Mouse (Mus musculus) lung, embryonic 14.5 days (tissue): Measurements from ENCODE around the gene Mad1l1. TPM values are rescaled to one million over a fixed set of nuclear protein-coding genes. Genes with fewer than 3 reads are reported as not detected.

Experiments used
- ATAC-seq: fragments of 200-750 bp; cut with Nextera tagmentation; 2 replicates; pipeline ENCODE4 v1.8.0; 2017; ENCODE audit warnings: mild to moderate bottlenecking, moderate TSS enrichment, moderate library complexity; ENCODE audit not compliant: insufficient read depth
- DNase-seq: peaks from one replicate; pipeline ENCODE4 v3.0.0-alpha.2; 2015
- H3K27ac ChIP-seq: fragments of 300-500 bp; sonication (generic); 2 replicates; pipeline ENCODE4 v1.5.1; 2014; ENCODE audit warnings: low read depth, mild to moderate bottlenecking, moderate library complexity
- H3K27me3 ChIP-seq: fragments of 300-500 bp; sonication (generic); 2 replicates; pipeline ENCODE4 v1.6.1; 2014; ENCODE audit warnings: low read length, control low read depth; ENCODE audit not compliant: insufficient read depth
- H3K36me3 ChIP-seq: fragments of 300-500 bp; sonication (generic); 2 replicates; pipeline ENCODE4 v1.6.1; 2014; ENCODE audit warnings: control low read depth; ENCODE audit not compliant: insufficient read depth
- H3K4me1 ChIP-seq: fragments of 300-500 bp; sonication (generic); 2 replicates; pipeline ENCODE4 v1.6.1; 2014; ENCODE audit warnings: antibody characterized with exemption, control low read depth; ENCODE audit not compliant: insufficient read depth
- H3K4me2 ChIP-seq: fragments of 300-500 bp; sonication (generic); 2 replicates; pipeline ENCODE4 v1.6.1; 2014; ENCODE audit warnings: mild to moderate bottlenecking
- H3K4me3 ChIP-seq: fragments of 300-500 bp; sonication (generic); 2 replicates; pipeline ENCODE4 v1.5.1; 2014; ENCODE audit warnings: low read depth, low read length
- H3K9ac ChIP-seq: fragments of 300-500 bp; sonication (generic); 2 replicates; pipeline ENCODE4 v1.6.1; 2014
- H3K9me3 ChIP-seq: fragments of 300-500 bp; sonication (generic); 2 replicates; pipeline ENCODE4 v1.6.1; 2016; ENCODE audit warnings: low read depth, low read length, control low read depth
- CTCF ChIP-seq: IDR thresholded peaks from 2 replicates; pipeline ENCODE4 v1.5.1; 2016; ENCODE audit warnings: antibody characterized with exemption, low read depth
- WGBS: fragments of 180-500 bp; shearing (Covaris S2); extraction: QIAGEN DNeasy Blood & Tissue Kit; methylation state at CpG from one replicate; pipeline ENCODE4 v1.1.7; 2014; 5-methylcytosine and 5-hydroxymethylcytosine counted together
- polyA plus RNA-seq: library from polyadenylated mRNA; unstranded; fragments of >200 nt; fragmentation: Nextera tagmentation; extraction: Ambion mirVana; gene quantifications from 2 replicates; pipeline ENCODE4 v1.2.1, GENCODE M21; 2014

Gene Mad1l1
- polyA plus RNA-seq, 1 experiment from 2014 or later, result 61.6 TPM

GRCm38 (mm10) chr5:140217900-140218299, 103.5 kb downstream of the Mad1l1 start:
- no peak; the same call in 1 of the 2 replicates for TF ChIP-seq CTCF
- Histone ChIP-seq H3K27me3 (no peaks in the 10 kb centered on the region), H3K9ac (no peak overlapping the region), H3K4me2 (no peak overlapping the region), H3K9me3 (no peaks in the 10 kb centered on the region), H3K27ac (no peak overlapping the region), H3K4me1 (no peaks in the 10 kb centered on the region), H3K4me3 (no peak overlapping the region), H3K36me3 (no peaks in the 10 kb centered on the region)
- WGBS, result 33% methylated on average over 2 of the region's 2 CpGs
- ATAC-seq (no peak), DNase-seq (peak; percentile 75)

GRCm38 (mm10) chr5:140217083-140217482, 104.3 kb downstream of the Mad1l1 start:
- Histone ChIP-seq H3K9ac (no peak overlapping the region), H3K4me1 (no peaks in the 10 kb centered on the region), H3K27me3 (no peaks in the 10 kb centered on the region), H3K4me2 (no peak overlapping the region), H3K9me3 (no peaks in the 10 kb centered on the region), H3K27ac (no peak overlapping the region), H3K36me3 (no peaks in the 10 kb centered on the region), H3K4me3 (no peak overlapping the region)
- no peak for ATAC-seq
- TF ChIP-seq CTCF, result no peak
- 63% methylated on average over 3 of the region's 3 CpGs for WGBS
- no peak for DNase-seq

DNA sequence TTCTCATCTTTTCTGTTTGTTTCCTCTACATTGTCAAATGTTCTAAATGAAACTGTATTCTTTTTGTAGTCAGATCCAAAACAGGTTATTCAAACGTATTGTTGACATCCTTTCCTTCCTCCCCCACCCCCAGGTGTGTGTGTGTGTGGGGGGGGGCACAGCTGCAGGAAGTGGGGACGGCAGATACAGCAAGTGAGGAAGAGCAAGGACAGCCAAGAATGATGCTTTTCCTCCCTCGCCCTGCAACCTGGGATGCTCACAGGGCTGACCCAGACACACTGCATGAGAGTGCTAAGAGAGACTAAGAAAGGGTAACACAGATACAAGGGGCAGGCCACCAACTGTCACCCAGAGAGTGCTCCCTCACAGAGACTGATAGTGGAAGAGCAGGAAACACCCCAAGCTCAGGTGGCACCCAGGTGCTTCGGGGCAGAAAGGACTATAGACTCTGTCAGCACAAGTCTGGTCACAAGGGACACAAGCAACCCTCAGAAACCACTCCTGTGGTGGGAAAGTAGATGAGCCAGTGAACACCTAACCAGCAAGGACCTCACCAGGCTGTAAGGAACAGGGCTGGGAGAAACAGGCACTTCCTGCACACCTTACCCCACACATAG, 105.8 kb downstream of the Mad1l1 start:
- H3K4me2 ChIP-seq, result no peak overlapping the region
- no peak overlapping the region for H3K9ac ChIP-seq
- H3K27ac ChIP-seq, result no peak overlapping the region
- ATAC-seq (no peak), DNase-seq (no peak)
- H3K36me3 ChIP-seq, result no peaks in the 10 kb centered on the region
- no peak for TF ChIP-seq CTCF
- 66% methylated on average over 4 of the region's 4 CpGs for WGBS
- no peak overlapping the region for H3K4me3 ChIP-seq
- no peaks in the 10 kb centered on the region for H3K9me3 ChIP-seq
- no peaks in the 10 kb centered on the region for H3K27me3 ChIP-seq
- no peaks in the 10 kb centered on the region for H3K4me1 ChIP-seq

- Histone ChIP-seq H3K9ac (no peak overlapping the region), H3K27me3 (no peaks in the 10 kb centered on the region), H3K9me3 (no peaks in the 10 kb centered on the region), H3K36me3 (no peaks in the 10 kb centered on the region), H3K27ac (no peak overlapping the region), H3K4me2 (no peak overlapping the region), H3K4me1 (no peaks in the 10 kb centered on the region), H3K4me3 (no peak overlapping the region)
- TF ChIP-seq CTCF, result no peak
- ATAC-seq (no peak), DNase-seq (no peak)
- 80% methylated on average over 4 of the region's 4 CpGs for WGBS
Observed at GRCm38 (mm10) chr5:140213001-140213400, 108.4 kb downstream of the Mad1l1 start.

- WGBS, result 59% methylated on average over 6 of the region's 6 CpGs
Observed at GRCm38 (mm10) chr5:140210417-140211184, 110.8 kb downstream of the Mad1l1 start.

DNA sequence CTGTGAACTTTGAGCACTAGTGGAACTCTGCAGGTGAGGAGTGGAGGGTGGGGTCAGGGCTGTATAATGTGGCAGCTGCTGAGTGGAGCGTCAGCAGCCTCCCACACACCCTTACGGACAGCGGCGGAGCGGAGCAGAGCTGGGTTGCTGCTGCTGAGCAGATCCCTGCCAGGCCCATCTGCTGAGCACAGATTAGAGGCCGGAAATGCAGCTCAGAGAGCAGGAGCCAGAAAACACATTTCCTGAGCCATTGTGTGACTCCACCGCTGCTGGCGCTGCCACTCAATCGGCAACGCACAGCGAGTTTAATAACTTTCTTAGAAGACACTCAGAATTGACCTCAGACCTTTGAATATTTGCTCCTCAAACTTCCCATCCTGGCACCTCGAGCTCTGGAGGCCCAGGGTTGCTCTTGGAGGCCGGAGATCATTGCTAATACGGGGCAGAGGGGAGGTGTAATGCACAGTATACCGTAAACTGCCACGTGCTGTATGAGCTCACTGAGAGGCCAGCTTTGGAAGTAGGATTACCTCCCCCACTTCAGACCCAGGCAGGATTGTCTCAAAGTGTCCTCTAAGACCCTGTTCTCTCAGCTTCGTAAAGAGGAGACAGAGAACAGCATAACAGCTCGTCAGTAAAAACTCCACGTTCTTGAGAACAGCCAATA, 112.5 kb downstream of the Mad1l1 start:
- ATAC-seq (peak; percentile 89), DNase-seq (peak; percentile 82)
- WGBS, result 15% methylated on average over 19 of the region's 19 CpGs
- Histone ChIP-seq H3K27me3 (no peaks in the 10 kb centered on the region), H3K4me1 (no peaks in the 10 kb centered on the region), H3K9me3 (no peaks in the 10 kb centered on the region), H3K4me3 (no peak overlapping the region), H3K9ac (no peak overlapping the region), H3K27ac (peak overlapping the region; percentile 65), H3K36me3 (peaks cover 5% of the 10 kb centered on the region; the same call in 1 of the 2 replicates), H3K4me2 (peak overlapping the region; percentile 8; the same call in 1 of the 2 replicates)
- peak; percentile 26 for TF ChIP-seq CTCF

More at GRCm38 (mm10) chr5:140210417-140211184, 110.8 kb downstream of the Mad1l1 start:
- Histone ChIP-seq H3K9me3 (no peaks in the 10 kb centered on the region), H3K4me3 (no peak overlapping the region), H3K4me1 (no peaks in the 10 kb centered on the region), H3K9ac (no peak overlapping the region), H3K4me2 (no peak overlapping the region), H3K27me3 (no peaks in the 10 kb centered on the region), H3K36me3 (peaks cover 5% of the 10 kb centered on the region; the same call in 1 of the 2 replicates), H3K27ac (no peak overlapping the region)
- TF ChIP-seq CTCF, result no peak
- DNase-seq (no peak), ATAC-seq (no peak)
